24 mouse cellular contexts compared by ENCODE assay signal in genomic region chr10:120308681-120309080, GRCm38 (mm10).
DNase-seq lines count a peak whose midpoint lies in the region; ATAC-seq lines count a peak whose summit lies in the region.
"Had no signal": no experiment of that assay in that cellular context is flagged by ENCODE, and none has a peak within 500 bp of the region (broad histone marks: within the 10 kb centered on the region; RNA-seq: fewer than 3 reads in every experiment).

No protein-coding gene starts in this region.

- 54% methylated on average over 5 of the region's 5 CpGs for WGBS in stomach, embryonic 15.5 days
- WGBS in kidney, embryonic 14.5 days, result 46% methylated on average over 5 of the region's 5 CpGs
- 42% methylated on average over 5 of the region's 5 CpGs for WGBS in hindbrain, embryonic 12.5 days

- H3K9ac ChIP-seq in stomach, embryonic 15.5 days, result no peak overlapping the region
- no peak overlapping the region for H3K9ac ChIP-seq in kidney, embryonic 14.5 days (ENCODE audit: low read depth, low read length)
- no peak overlapping the region for H3K9ac ChIP-seq in hindbrain, embryonic 12.5 days
- H3K9ac ChIP-seq: embryonic facial prominence, embryonic 13.5 days; forebrain, postnatal 0 days; hindbrain, embryonic 15.5 days; intestine, embryonic 15.5 days; limb, embryonic 12.5 days; liver, embryonic 12.5 days; lung, embryonic 14.5 days had no signal

- 0 out of 2 replicates have a peak, but pooled peaks cover 2% of the 10 kb centered on the region for H3K4me1 ChIP-seq in stomach, embryonic 15.5 days
- no peaks in the 10 kb centered on the region for H3K4me1 ChIP-seq in kidney, embryonic 14.5 days (ENCODE audit: control insufficient read depth, insufficient read depth, low read length)
- peaks cover 3% of the 10 kb centered on the region for H3K4me1 ChIP-seq in hindbrain, embryonic 12.5 days
- H3K4me1 ChIP-seq: intestine, embryonic 15.5 days; liver, embryonic 12.5 days had no signal

- ATAC-seq in stomach, embryonic 15.5 days (ENCODE audit: insufficient read depth, low FRiP score, low read depth), result 0 out of 2 replicates have a peak, but pooled peaks have one; percentile 22
- ATAC-seq in kidney, embryonic 14.5 days (ENCODE audit: low FRiP score, low TSS enrichment), result no peak
- no peak for ATAC-seq in hindbrain, embryonic 12.5 days (ENCODE audit: low FRiP score)
- ATAC-seq: forebrain, postnatal 0 days; intestine, embryonic 15.5 days; liver, embryonic 12.5 days; midbrain, embryonic 16.5 days had no signal

- H3K36me3 ChIP-seq in stomach, embryonic 15.5 days, result no peaks in the 10 kb centered on the region
- no peaks in the 10 kb centered on the region for H3K36me3 ChIP-seq in kidney, embryonic 14.5 days (ENCODE audit: control insufficient read depth, insufficient read depth, low read length)
- H3K36me3 ChIP-seq in hindbrain, embryonic 12.5 days, result no peaks in the 10 kb centered on the region
- H3K36me3 ChIP-seq: embryonic facial prominence, embryonic 13.5 days; hindbrain, embryonic 15.5 days; intestine, embryonic 15.5 days; limb, embryonic 12.5 days; liver, embryonic 12.5 days had no signal

- DNase-seq in right cerebral cortex, adult 2 months (ENCODE audit: low spot score in 2 of 2), result peak; percentile 8 to 21
- no peak for DNase-seq in right cerebral cortex, postnatal 25 days
- DNase-seq in NIH3T3 (ENCODE audit: low read depth), result peak; percentile 80
- peak; percentile 56 for DNase-seq in adrenal gland, postnatal 10 days
- no peak for DNase-seq in cerebellum, adult 9-11 months
- DNase-seq: cerebellum, postnatal 10 days; forebrain, postnatal 0 days; gastrocnemius, postnatal 25 days; kidney, adult 9 months; kidney, postnatal 4 days; lung, embryonic 14.5 days; lung, postnatal 36 days; thymus, postnatal 4 days had no signal

- no peak overlapping the region for H3K27ac ChIP-seq in stomach, embryonic 15.5 days
- no peak overlapping the region for H3K27ac ChIP-seq in kidney, embryonic 14.5 days (ENCODE audit: low read depth, low read length)
- no peak overlapping the region for H3K27ac ChIP-seq in hindbrain, embryonic 12.5 days
- H3K27ac ChIP-seq: embryonic facial prominence, embryonic 13.5 days; hindbrain, embryonic 15.5 days; intestine, embryonic 15.5 days; limb, embryonic 12.5 days; liver, embryonic 12.5 days had no signal

- no peak overlapping the region for H3K4me3 ChIP-seq in stomach, embryonic 15.5 days (replicated peaks)
- H3K4me3 ChIP-seq in kidney, embryonic 14.5 days (ENCODE audit: low read length), result no peak overlapping the region
- no peak overlapping the region for H3K4me3 ChIP-seq in hindbrain, embryonic 12.5 days
- H3K4me3 ChIP-seq: embryonic facial prominence, embryonic 13.5 days; hindbrain, embryonic 15.5 days; intestine, embryonic 15.5 days; limb, embryonic 12.5 days; liver, embryonic 12.5 days had no signal

- H3K4me2 ChIP-seq in stomach, embryonic 15.5 days, result no peak overlapping the region
- H3K4me2 ChIP-seq in kidney, embryonic 14.5 days (replicated peaks; ENCODE audit: low read depth, low read length), result no peak overlapping the region
- no peak overlapping the region for H3K4me2 ChIP-seq in hindbrain, embryonic 12.5 days (replicated peaks)
- H3K4me2 ChIP-seq: embryonic facial prominence, embryonic 13.5 days; heart, embryonic 11.5 days; hindbrain, embryonic 15.5 days; intestine, embryonic 15.5 days; limb, embryonic 12.5 days; liver, embryonic 12.5 days; lung, embryonic 14.5 days had no signal

- H3K9me3 ChIP-seq in stomach, embryonic 15.5 days, result no peaks in the 10 kb centered on the region
- H3K9me3 ChIP-seq in kidney, embryonic 14.5 days (ENCODE audit: control insufficient read depth, low read length), result no peaks in the 10 kb centered on the region
- H3K9me3 ChIP-seq in hindbrain, embryonic 12.5 days (replicated peaks), result no peaks in the 10 kb centered on the region
- H3K9me3 ChIP-seq: embryonic facial prominence, embryonic 13.5 days; hindbrain, embryonic 15.5 days; intestine, embryonic 15.5 days; limb, embryonic 12.5 days; liver, embryonic 12.5 days had no signal

- no peaks in the 10 kb centered on the region; the same call in 1 of the 2 replicates for H3K27me3 ChIP-seq in stomach, embryonic 15.5 days (replicated peaks)
- H3K27me3 ChIP-seq in kidney, embryonic 14.5 days (ENCODE audit: control insufficient read depth, insufficient read depth, low read length), result no peaks in the 10 kb centered on the region
- no peaks in the 10 kb centered on the region for H3K27me3 ChIP-seq in hindbrain, embryonic 12.5 days
- H3K27me3 ChIP-seq: CH12.LX; embryonic facial prominence, embryonic 13.5 days; hindbrain, embryonic 15.5 days; intestine, embryonic 15.5 days; limb, embryonic 12.5 days had no signal

Comparison
In these comparisons a context has a peak if more than half of its experiments do, and no peak if none do; other contexts are left out.
1. DNase-seq: peak in right cerebral cortex, adult 2 months (2 of 2), NIH3T3 (single experiment) and adrenal gland, postnatal 10 days (single experiment); none in right cerebral cortex, postnatal 25 days (single experiment) and cerebellum, adult 9-11 months (single experiment).